ENCODE assay signal across 8 mouse cellular contexts in genomic region chr14:20340149-20340548, GRCm38 (mm10). TPM values are rescaled to one million over a fixed set of nuclear protein-coding genes. Genes with fewer than 3 reads are reported as not detected.
DNase-seq lines count a peak whose midpoint lies in the region; ATAC-seq and TF ChIP-seq lines count a peak whose summit lies in the region.

No protein-coding gene starts in this region.

- ATAC-seq in midbrain, postnatal 0 days (ENCODE audit: low FRiP score): no peak
- ATAC-seq in midbrain, embryonic 13.5 days: no peak
- peak; percentile 60 for ATAC-seq in inflammation-experienced regulatory T-cells, adult 6 months
- no peak for ATAC-seq in forebrain, embryonic 12.5 days (ENCODE audit: low FRiP score)

- TF ChIP-seq CTCF in midbrain, postnatal 0 days (IDR thresholded peaks at IDR 0.05): peak; percentile 63

- H3K9me3 ChIP-seq in midbrain, postnatal 0 days (ENCODE audit: low read length): no peaks in the 10 kb centered on the region
- H3K9me3 ChIP-seq in midbrain, embryonic 13.5 days: no peaks in the 10 kb centered on the region
- H3K9me3 ChIP-seq in forebrain, embryonic 12.5 days: no peaks in the 10 kb centered on the region

- no peak overlapping the region for H3K27ac ChIP-seq in midbrain, postnatal 0 days (ENCODE audit: low read depth, low read length)
- no peak overlapping the region for H3K27ac ChIP-seq in midbrain, embryonic 13.5 days
- no peak overlapping the region for H3K27ac ChIP-seq in forebrain, embryonic 12.5 days

- WGBS in midbrain, postnatal 0 days: 86% methylated on average over 8 of the region's 8 CpGs
- WGBS in midbrain, embryonic 13.5 days: 84% methylated on average over 8 of the region's 8 CpGs
- 83% methylated on average over 8 of the region's 8 CpGs for WGBS in forebrain, embryonic 12.5 days

- H3K4me2 ChIP-seq in midbrain, postnatal 0 days (ENCODE audit: low read depth, low read length, poor library complexity, severe bottlenecking): no peak overlapping the region
- H3K4me2 ChIP-seq in midbrain, embryonic 13.5 days (replicated peaks): no peak overlapping the region
- no peak overlapping the region for H3K4me2 ChIP-seq in forebrain, embryonic 12.5 days

- no peaks in the 10 kb centered on the region for H3K4me1 ChIP-seq in midbrain, postnatal 0 days (ENCODE audit: insufficient read depth, low read length)
- no peaks in the 10 kb centered on the region for H3K4me1 ChIP-seq in midbrain, embryonic 13.5 days (replicated peaks)
- H3K4me1 ChIP-seq in forebrain, embryonic 12.5 days: no peaks in the 10 kb centered on the region

- H3K27me3 ChIP-seq in midbrain, postnatal 0 days (ENCODE audit: insufficient read depth, low read length): no peaks in the 10 kb centered on the region
- no peaks in the 10 kb centered on the region for H3K27me3 ChIP-seq in midbrain, embryonic 13.5 days
- no peaks in the 10 kb centered on the region for H3K27me3 ChIP-seq in forebrain, embryonic 12.5 days

- peak; percentile 26 to 39 for DNase-seq in cerebellum, postnatal 14 days
- DNase-seq in cerebellum, adult 9-10 months: no peak
- no peak for DNase-seq in midbrain, postnatal 0 days (ENCODE audit: low spot score)
- peak; percentile 65 for DNase-seq in naive thymus-derived CD4-positive, alpha-beta T cell, adult 2 months (ENCODE audit: low read depth)
- no peak for DNase-seq in urinary bladder, postnatal 14 days (ENCODE audit: low spot score)

- peaks cover 21% of the 10 kb centered on the region for H3K36me3 ChIP-seq in midbrain, postnatal 0 days (ENCODE audit: insufficient read depth, low read length)
- H3K36me3 ChIP-seq in midbrain, embryonic 13.5 days: peaks cover 60% of the 10 kb centered on the region
- peaks cover 51% of the 10 kb centered on the region for H3K36me3 ChIP-seq in forebrain, embryonic 12.5 days (replicated peaks)

- H3K4me3 ChIP-seq in midbrain, postnatal 0 days (ENCODE audit: low read depth, low read length): no peak overlapping the region
- no peak overlapping the region for H3K4me3 ChIP-seq in midbrain, embryonic 13.5 days (replicated peaks)
- no peak overlapping the region for H3K4me3 ChIP-seq in forebrain, embryonic 12.5 days (replicated peaks)

- no peak overlapping the region for H3K9ac ChIP-seq in midbrain, postnatal 0 days (replicated peaks; ENCODE audit: low read length, poor library complexity, severe bottlenecking)
- H3K9ac ChIP-seq in midbrain, embryonic 13.5 days (replicated peaks): no peak overlapping the region
- no peak overlapping the region for H3K9ac ChIP-seq in forebrain, embryonic 12.5 days

RNA-seq across cellular contexts. Expression of gene Ecd, which starts 7.8 kb away (rescaled TPM):
- 39.6 and 42.6 TPM in 2 replicates for total RNA-seq in midbrain, postnatal 0 days (2014; rRNA removed)
- 36.3 TPM in 2 replicates for polyA plus RNA-seq in midbrain, postnatal 0 days (2015; fragmentation: Nextera tagmentation; extraction: Ambion mirVana)
- polyA plus RNA-seq in midbrain, embryonic 13.5 days (2015; fragmentation: Nextera tagmentation; extraction: Ambion mirVana): 56.9 and 57.1 TPM in 2 replicates
- 10 to 100 TPM; 58.1 to 73.3 (median 63.9) TPM for polyA plus RNA-seq in inflammation-experienced regulatory T-cells, adult 6 months (2017; shearing (Covaris generic))
- 63.6 and 64.0 TPM in 2 replicates for polyA plus RNA-seq in forebrain, embryonic 12.5 days (2016; fragmentation: Nextera tagmentation; extraction: Ambion mirVana)

RNA-seq across cellular contexts. Expression of gene Fam149b, which starts 7.8 kb away (rescaled TPM):
- 61.5 and 70.3 TPM in 2 replicates for total RNA-seq in midbrain, postnatal 0 days (2014; rRNA removed)
- 24.4 and 25.4 TPM in 2 replicates for polyA plus RNA-seq in midbrain, postnatal 0 days (2015; fragmentation: Nextera tagmentation; extraction: Ambion mirVana)
- 45.3 and 47.1 TPM in 2 replicates for polyA plus RNA-seq in midbrain, embryonic 13.5 days (2015; fragmentation: Nextera tagmentation; extraction: Ambion mirVana)
- 10 to 100 TPM; 49.6 to 75.9 (median 55.1) TPM for polyA plus RNA-seq in inflammation-experienced regulatory T-cells, adult 6 months (2017; shearing (Covaris generic))
- polyA plus RNA-seq in forebrain, embryonic 12.5 days (2016; fragmentation: Nextera tagmentation; extraction: Ambion mirVana): 53.0 and 55.3 TPM in 2 replicates

RNA-seq across cellular contexts. Expression of gene Nudt13, which starts 45.7 kb away (rescaled TPM):
- total RNA-seq in midbrain, postnatal 0 days (2014; rRNA removed): 6.9 and 16.2 TPM in 2 replicates
- polyA plus RNA-seq in midbrain, postnatal 0 days (2015; fragmentation: Nextera tagmentation; extraction: Ambion mirVana): 11.8 and 12.0 TPM in 2 replicates
- polyA plus RNA-seq in midbrain, embryonic 13.5 days (2015; fragmentation: Nextera tagmentation; extraction: Ambion mirVana): 12.7 and 14.6 TPM in 2 replicates
- polyA plus RNA-seq in inflammation-experienced regulatory T-cells, adult 6 months (2017; shearing (Covaris generic)): 10 to 100 TPM; 16.1 to 34.0 (median 20.0) TPM
- polyA plus RNA-seq in forebrain, embryonic 12.5 days (2016; fragmentation: Nextera tagmentation; extraction: Ambion mirVana): 13.2 and 16.0 TPM in 2 replicates

RNA-seq across cellular contexts. Expression of gene Dnajc9, which starts 48.6 kb away (rescaled TPM):
- total RNA-seq in midbrain, postnatal 0 days (2014; rRNA removed): 47.8 and 51.0 TPM in 2 replicates
- 96.3 and 98.7 TPM in 2 replicates for polyA plus RNA-seq in midbrain, postnatal 0 days (2015; fragmentation: Nextera tagmentation; extraction: Ambion mirVana)
- polyA plus RNA-seq in midbrain, embryonic 13.5 days (2015; fragmentation: Nextera tagmentation; extraction: Ambion mirVana): 156 and 166 TPM in 2 replicates
- polyA plus RNA-seq in inflammation-experienced regulatory T-cells, adult 6 months (2017; shearing (Covaris generic)): 100 to 1,000 TPM; 131 to 179 (median 169) TPM
- polyA plus RNA-seq in forebrain, embryonic 12.5 days (2016; fragmentation: Nextera tagmentation; extraction: Ambion mirVana): 288 and 299 TPM in 2 replicates

RNA-seq across cellular contexts. Expression of gene Mrps16, which starts 53.3 kb away (rescaled TPM):
- total RNA-seq in midbrain, postnatal 0 days (2014; rRNA removed): 28.2 and 36.2 TPM in 2 replicates
- polyA plus RNA-seq in midbrain, postnatal 0 days (2015; fragmentation: Nextera tagmentation; extraction: Ambion mirVana): 66.2 and 71.7 TPM in 2 replicates
- 59.6 and 62.5 TPM in 2 replicates for polyA plus RNA-seq in midbrain, embryonic 13.5 days (2015; fragmentation: Nextera tagmentation; extraction: Ambion mirVana)
- 100 to 1,000 TPM; 110 to 131 (median 112) TPM for polyA plus RNA-seq in inflammation-experienced regulatory T-cells, adult 6 months (2017; shearing (Covaris generic))
- 59.8 and 60.2 TPM in 2 replicates for polyA plus RNA-seq in forebrain, embryonic 12.5 days (2016; fragmentation: Nextera tagmentation; extraction: Ambion mirVana)

Comparison
In these comparisons a context has a peak if more than half of its experiments do, and no peak if none do; other contexts are left out.
1. DNase-seq: peak in cerebellum, postnatal 14 days (2 of 2) and naive thymus-derived CD4-positive, alpha-beta T cell, adult 2 months (single experiment); none in cerebellum, adult 9-10 months (single experiment), midbrain, postnatal 0 days (single experiment) and urinary bladder, postnatal 14 days (single experiment).